Mouse (Mus musculus) small intestine, adult 2 months (tissue): ENCODE results near the gene Zfp36l1.

Experiments
- CTCF ChIP-seq: fragments of 200-500 bp; IDR thresholded peaks from 2 replicates; pipeline ENCODE4 v1.5.1; 2012; ENCODE audit warnings: low read depth, mild to moderate bottlenecking, control low read depth, inconsistent platforms, low read length, moderate library complexity, mixed read lengths; ENCODE audit not compliant: insufficient replicate concordance, insufficient read length; ENCODE audit errors: extremely low read depth
- POLR2A ChIP-seq: fragments of 200-500 bp; IDR thresholded peaks from 2 replicates; pipeline ENCODE4 v1.6.1; 2012; ENCODE audit warnings: low read depth, mild to moderate bottlenecking, control low read depth, inconsistent platforms, low read length, moderate library complexity

- TF ChIP-seq CTCF (no peak), POLR2A (no peak)
These were observed 20.3 kb upstream of the Zfp36l1 start for GRCm38 (mm10) chr12:80133011-80133545.
